In the genomic region with DNA sequence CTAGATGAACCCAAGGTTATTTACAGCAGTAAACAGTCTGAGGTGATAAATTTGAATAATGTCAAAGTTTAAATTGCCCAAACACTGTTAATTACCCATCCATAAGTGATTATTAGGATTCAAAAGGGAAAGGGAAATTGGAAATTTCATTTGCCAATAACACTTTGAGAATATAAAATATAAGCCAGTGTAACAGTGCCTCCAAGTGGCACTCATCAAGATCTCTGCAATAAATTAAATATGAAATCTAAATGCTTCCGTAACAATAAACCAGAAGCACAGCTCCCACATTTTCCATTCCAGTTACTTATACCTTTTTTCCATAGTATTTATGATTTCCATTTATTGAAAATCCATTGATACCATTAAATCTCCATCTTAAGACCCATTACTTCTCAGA, we compare ENCODE assay signal across 25 mouse cellular contexts.
DNase-seq lines count a peak whose midpoint lies in the region; ATAC-seq and TF ChIP-seq lines count a peak whose summit lies in the region.
"Had no signal": no experiment of that assay in that cellular context is flagged by ENCODE, and none has a peak within 500 bp of the region (broad histone marks: within the 10 kb centered on the region; RNA-seq: fewer than 3 reads in every experiment).

No protein-coding gene starts in this region.

- no peaks in the 10 kb centered on the region for H3K4me1 ChIP-seq in forebrain, embryonic 14.5 days (ENCODE audit: control insufficient read depth, insufficient read depth, low read length)
- no peaks in the 10 kb centered on the region for H3K4me1 ChIP-seq in forebrain, embryonic 12.5 days
- H3K4me1 ChIP-seq in midbrain, embryonic 14.5 days (ENCODE audit: control insufficient read depth, insufficient read depth, low read length) = no peaks in the 10 kb centered on the region; the same call in 1 of the 2 replicates
- no peaks in the 10 kb centered on the region for H3K4me1 ChIP-seq in midbrain, embryonic 16.5 days (ENCODE audit: control insufficient read depth, insufficient read depth, low read length)
- H3K4me1 ChIP-seq: embryonic facial prominence, embryonic 10.5 days; embryonic facial prominence, embryonic 15.5 days; heart, embryonic 13.5 days; megakaryocyte, embryonic 14.5 days; midbrain, embryonic 12.5 days had no signal

- H3K4me3 ChIP-seq in forebrain, embryonic 14.5 days (ENCODE audit: low read depth, low read length) = no peak overlapping the region
- no peak overlapping the region for H3K4me3 ChIP-seq in forebrain, embryonic 12.5 days (replicated peaks)
- H3K4me3 ChIP-seq in layer of hippocampus, adult 2 months = no peak overlapping the region
- no peak overlapping the region for H3K4me3 ChIP-seq in midbrain, embryonic 14.5 days (replicated peaks; ENCODE audit: low read depth, low read length)
- H3K4me3 ChIP-seq in midbrain, embryonic 16.5 days (ENCODE audit: low read depth, low read length) = no peak overlapping the region
- no peak overlapping the region for H3K4me3 ChIP-seq in gastrocnemius, adult 2 months
- H3K4me3 ChIP-seq: embryonic facial prominence, embryonic 10.5 days; embryonic facial prominence, embryonic 15.5 days; forebrain, embryonic 13.5 days; heart, embryonic 13.5 days; megakaryocyte, embryonic 14.5 days; midbrain, embryonic 12.5 days had no signal

- no peaks in the 10 kb centered on the region for H3K9me3 ChIP-seq in forebrain, embryonic 14.5 days (replicated peaks; ENCODE audit: control insufficient read depth, low read length)
- H3K9me3 ChIP-seq in forebrain, embryonic 12.5 days = no peaks in the 10 kb centered on the region
- no peaks in the 10 kb centered on the region for H3K9me3 ChIP-seq in midbrain, embryonic 14.5 days (ENCODE audit: control insufficient read depth, low read length)
- H3K9me3 ChIP-seq in midbrain, embryonic 16.5 days (replicated peaks; ENCODE audit: control insufficient read depth, low read length, poor library complexity, severe bottlenecking) = no peaks in the 10 kb centered on the region
- H3K9me3 ChIP-seq: embryonic facial prominence, embryonic 10.5 days; embryonic facial prominence, embryonic 15.5 days; forebrain, embryonic 13.5 days; heart, embryonic 13.5 days; megakaryocyte, embryonic 14.5 days; midbrain, embryonic 12.5 days had no signal

- H3K27ac ChIP-seq in forebrain, embryonic 14.5 days (ENCODE audit: low read depth, low read length) = no peak overlapping the region
- H3K27ac ChIP-seq in forebrain, embryonic 12.5 days = no peak overlapping the region
- no peak overlapping the region for H3K27ac ChIP-seq in layer of hippocampus, adult 2 months
- H3K27ac ChIP-seq in midbrain, embryonic 14.5 days (replicated peaks; ENCODE audit: low read depth, low read length) = no peak overlapping the region
- H3K27ac ChIP-seq in midbrain, embryonic 16.5 days (ENCODE audit: low read length) = no peak overlapping the region
- no peak overlapping the region for H3K27ac ChIP-seq in gastrocnemius, adult 2 months
- H3K27ac ChIP-seq: embryonic facial prominence, embryonic 10.5 days; embryonic facial prominence, embryonic 15.5 days; forebrain, embryonic 13.5 days; heart, embryonic 13.5 days; midbrain, embryonic 12.5 days had no signal

- peak; percentile 69 for DNase-seq in forebrain, embryonic 14.5 days (ENCODE audit: low spot score)
- peak; percentile 7 to 22 for DNase-seq in layer of hippocampus, adult 2 months (ENCODE audit: low spot score in 2 of 2)
- no peak for DNase-seq in layer of hippocampus, adult 9-11 months
- DNase-seq in midbrain, embryonic 14.5 days = peak; percentile 62
- peak; percentile 76 for DNase-seq in brain, embryonic 14.5 days (ENCODE audit: low read depth)
- no peak for DNase-seq in gastrocnemius, adult 2 months
- DNase-seq: adrenal gland, postnatal 14 days; cerebellum, adult 18-20 months; heart, postnatal 10 days; kidney, adult 9 months; kidney, postnatal 14 days; lung, postnatal 36 days; right cerebral cortex, postnatal 4 days; thymus, adult 2 months; thymus, postnatal 36 days had no signal

- intact Hi-C loops in gastrocnemius, adult 2 months (cut with DNase I) = no loop called here

- no peak for TF ChIP-seq POLR2A in brain, embryonic 14.5 days (IDR thresholded peaks at IDR 0.05; ENCODE audit: borderline replicate concordance, extremely low read depth, insufficient read depth, insufficient read length, poor library complexity, severe bottlenecking)

- TF ChIP-seq CTCF in layer of hippocampus, adult 2 months (conservative IDR thresholded peaks at IDR 0.05) = peak; percentile 80
- no peak for TF ChIP-seq CTCF in brain, embryonic 14.5 days (IDR thresholded peaks at IDR 0.05; ENCODE audit: borderline replicate concordance, extremely low read depth, insufficient read depth, insufficient read length)
- no peak for TF ChIP-seq CTCF in gastrocnemius, adult 2 months (IDR thresholded peaks at IDR 0.05)

- no peak for ATAC-seq in forebrain, embryonic 14.5 days
- no peak for ATAC-seq in forebrain, embryonic 12.5 days (ENCODE audit: low FRiP score)
- no peak for ATAC-seq in midbrain, embryonic 14.5 days (ENCODE audit: low FRiP score, low TSS enrichment)
- no peak for ATAC-seq in midbrain, embryonic 16.5 days
- ATAC-seq: forebrain, embryonic 13.5 days; intestine, embryonic 16.5 days had no signal

- no peaks in the 10 kb centered on the region for H3K36me3 ChIP-seq in forebrain, embryonic 14.5 days (ENCODE audit: control insufficient read depth, insufficient read depth, low read length)
- no peaks in the 10 kb centered on the region for H3K36me3 ChIP-seq in forebrain, embryonic 12.5 days (replicated peaks)
- no peaks in the 10 kb centered on the region for H3K36me3 ChIP-seq in midbrain, embryonic 14.5 days (ENCODE audit: control insufficient read depth, insufficient read depth, low read length)
- no peaks in the 10 kb centered on the region for H3K36me3 ChIP-seq in midbrain, embryonic 16.5 days (ENCODE audit: control insufficient read depth, insufficient read depth, low read length)
- H3K36me3 ChIP-seq: embryonic facial prominence, embryonic 10.5 days; embryonic facial prominence, embryonic 15.5 days; heart, embryonic 13.5 days; midbrain, embryonic 12.5 days had no signal

- 77% methylated on average over 1 of the region's 1 CpGs for WGBS in forebrain, embryonic 14.5 days
- WGBS in forebrain, embryonic 12.5 days = 91% methylated on average over 1 of the region's 1 CpGs
- WGBS in midbrain, embryonic 14.5 days = 77% methylated on average over 1 of the region's 1 CpGs
- 64% methylated on average over 1 of the region's 1 CpGs for WGBS in midbrain, embryonic 16.5 days

- H3K27me3 ChIP-seq in forebrain, embryonic 14.5 days (replicated peaks; ENCODE audit: control insufficient read depth, insufficient read depth, low read length) = no peaks in the 10 kb centered on the region
- no peaks in the 10 kb centered on the region for H3K27me3 ChIP-seq in forebrain, embryonic 12.5 days
- H3K27me3 ChIP-seq in midbrain, embryonic 14.5 days (ENCODE audit: control insufficient read depth, insufficient read depth, low read length) = no peaks in the 10 kb centered on the region
- no peaks in the 10 kb centered on the region for H3K27me3 ChIP-seq in midbrain, embryonic 16.5 days (ENCODE audit: control insufficient read depth, insufficient read depth, low read depth, low read length)
- H3K27me3 ChIP-seq: embryonic facial prominence, embryonic 15.5 days; forebrain, embryonic 13.5 days; heart, embryonic 13.5 days; megakaryocyte, embryonic 14.5 days; midbrain, embryonic 12.5 days had no signal

- no peak overlapping the region for H3K9ac ChIP-seq in forebrain, embryonic 14.5 days (ENCODE audit: low read length)
- H3K9ac ChIP-seq in forebrain, embryonic 12.5 days = no peak overlapping the region
- no peak overlapping the region for H3K9ac ChIP-seq in midbrain, embryonic 14.5 days (replicated peaks; ENCODE audit: low read length)
- no peak overlapping the region for H3K9ac ChIP-seq in midbrain, embryonic 16.5 days (ENCODE audit: low read depth, low read length)
- H3K9ac ChIP-seq: embryonic facial prominence, embryonic 15.5 days; forebrain, embryonic 13.5 days; heart, embryonic 13.5 days; midbrain, embryonic 12.5 days had no signal

- H3K4me2 ChIP-seq in forebrain, embryonic 14.5 days (ENCODE audit: low read length) = no peak overlapping the region
- H3K4me2 ChIP-seq in forebrain, embryonic 12.5 days = no peak overlapping the region
- H3K4me2 ChIP-seq in midbrain, embryonic 14.5 days (ENCODE audit: low read length) = no peak overlapping the region
- H3K4me2 ChIP-seq in midbrain, embryonic 16.5 days (ENCODE audit: low read length) = no peak overlapping the region
- H3K4me2 ChIP-seq: embryonic facial prominence, embryonic 15.5 days; forebrain, embryonic 13.5 days; heart, embryonic 13.5 days; liver, embryonic 11.5 days; midbrain, embryonic 12.5 days had no signal

Comparison
In these comparisons a context has a peak if more than half of its experiments do, and no peak if none do; other contexts are left out.
1. DNase-seq: peak in forebrain, embryonic 14.5 days (single experiment), layer of hippocampus, adult 2 months (2 of 2), midbrain, embryonic 14.5 days (single experiment) and brain, embryonic 14.5 days (single experiment); none in layer of hippocampus, adult 9-11 months (single experiment) and gastrocnemius, adult 2 months (single experiment).